Mouse (Mus musculus): ENCODE measurements around the gene Mre11a. TPM values are rescaled to one million over a fixed set of nuclear protein-coding genes. Genes with fewer than 3 reads are reported as not detected.

The Mre11a gene
- polyA plus RNA-seq, 1 experiment: 10.8 TPM

DNA sequence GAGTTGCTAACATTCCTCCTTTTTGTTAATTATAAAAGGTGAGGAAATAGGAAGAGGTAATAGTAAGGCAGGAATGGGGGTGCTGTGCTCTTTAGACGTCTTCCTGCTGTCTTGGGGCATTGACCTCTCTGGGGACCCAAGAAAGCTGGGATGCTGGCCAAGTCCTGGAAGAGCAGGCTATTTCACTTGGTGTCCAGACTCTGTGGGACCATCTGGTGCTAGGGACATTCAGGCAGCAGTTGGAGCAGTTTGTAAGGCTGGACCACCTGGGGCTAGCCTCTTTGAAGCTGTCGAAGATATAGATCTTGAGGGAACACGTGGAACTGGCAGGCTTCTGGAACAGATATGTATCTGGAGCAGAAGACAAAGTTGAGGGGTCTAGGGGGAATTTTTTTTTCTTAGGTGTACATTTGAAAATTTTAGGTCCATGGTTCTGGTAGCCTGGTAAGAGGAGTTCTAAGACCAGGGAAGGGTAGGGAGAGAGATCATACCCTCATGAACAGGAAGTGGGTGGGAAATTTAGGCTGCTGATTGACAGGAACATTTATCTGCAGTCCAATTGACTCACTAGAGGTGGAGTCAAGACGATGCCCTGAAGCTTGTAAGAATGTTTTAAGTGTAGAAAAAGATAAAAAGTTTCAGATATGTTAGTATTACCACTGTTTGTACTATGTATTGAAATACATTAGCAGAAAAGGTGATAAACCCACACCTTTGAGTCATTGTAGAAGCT is 72.6 kb downstream of the Mre11a start:
- TF ChIP-seq POLR2A (IDR thresholded peaks at IDR 0.05; ENCODE audit: borderline replicate concordance, extremely low read depth, insufficient read depth, insufficient read length, poor library complexity, severe bottlenecking) (no peak), CTCF (IDR thresholded peaks at IDR 0.05; ENCODE audit: borderline replicate concordance, extremely low read depth, insufficient read depth, insufficient read length) (no peak)
- no peak for DNase-seq (ENCODE audit: low read depth)

- TF ChIP-seq CTCF (IDR thresholded peaks at IDR 0.05; ENCODE audit: borderline replicate concordance, extremely low read depth, insufficient read depth, insufficient read length) (no peak), POLR2A (IDR thresholded peaks at IDR 0.05; ENCODE audit: borderline replicate concordance, extremely low read depth, insufficient read depth, insufficient read length, poor library complexity, severe bottlenecking) (no peak)
These were observed 73.8 kb downstream of the Mre11a start for GRCm38 (mm10) chr9:14858170-14858706.

GRCm38 (mm10) chr9:14858782-14859181 is 74.3 kb downstream of the Mre11a start:
- TF ChIP-seq POLR2A (IDR thresholded peaks at IDR 0.05; ENCODE audit: borderline replicate concordance, extremely low read depth, insufficient read depth, insufficient read length, poor library complexity, severe bottlenecking) (no peak), CTCF (IDR thresholded peaks at IDR 0.05; ENCODE audit: borderline replicate concordance, extremely low read depth, insufficient read depth, insufficient read length) (no peak)
- DNase-seq (ENCODE audit: low read depth): no peak

More at GRCm38 (mm10) chr9:14858170-14858706, 73.8 kb downstream of the Mre11a start:
- DNase-seq (ENCODE audit: low read depth): no peak

GRCm38 (mm10) chr9:14859868-14860639 is 75.6 kb downstream of the Mre11a start, which contains the start of gene Gpr83:
Gpr83 (plus strand) TSS chr9:14860210.
- DNase-seq (ENCODE audit: low read depth): peak; percentile 82
- TF ChIP-seq POLR2A (IDR thresholded peaks at IDR 0.05; ENCODE audit: borderline replicate concordance, extremely low read depth, insufficient read depth, insufficient read length, poor library complexity, severe bottlenecking) (no peak), CTCF (IDR thresholded peaks at IDR 0.05; ENCODE audit: borderline replicate concordance, extremely low read depth, insufficient read depth, insufficient read length) (no peak)

GRCm38 (mm10) chr9:14863126-14863525 is 78.7 kb downstream of the Mre11a start:
- no peak for TF ChIP-seq CTCF (IDR thresholded peaks at IDR 0.05; ENCODE audit: borderline replicate concordance, extremely low read depth, insufficient read depth, insufficient read length)
- no peak for TF ChIP-seq POLR2A (IDR thresholded peaks at IDR 0.05; ENCODE audit: borderline replicate concordance, extremely low read depth, insufficient read depth, insufficient read length, poor library complexity, severe bottlenecking)
- DNase-seq (ENCODE audit: low read depth): no peak

GRCm38 (mm10) chr9:14864726-14865125 is 80.3 kb downstream of the Mre11a start:
- DNase-seq (ENCODE audit: low read depth): no peak
- TF ChIP-seq POLR2A (IDR thresholded peaks at IDR 0.05; ENCODE audit: borderline replicate concordance, extremely low read depth, insufficient read depth, insufficient read length, poor library complexity, severe bottlenecking): no peak
- no peak for TF ChIP-seq CTCF (IDR thresholded peaks at IDR 0.05; ENCODE audit: borderline replicate concordance, extremely low read depth, insufficient read depth, insufficient read length)

- peak; percentile 67 for DNase-seq (ENCODE audit: low read depth)
- TF ChIP-seq CTCF (IDR thresholded peaks at IDR 0.05; ENCODE audit: borderline replicate concordance, extremely low read depth, insufficient read depth, insufficient read length) (peak; percentile 71; the same call in 1 of the 2 replicates), POLR2A (IDR thresholded peaks at IDR 0.05; ENCODE audit: borderline replicate concordance, extremely low read depth, insufficient read depth, insufficient read length, poor library complexity, severe bottlenecking) (no peak)
These were observed 82.5 kb downstream of the Mre11a start for GRCm38 (mm10) chr9:14866957-14867356.

DNA sequence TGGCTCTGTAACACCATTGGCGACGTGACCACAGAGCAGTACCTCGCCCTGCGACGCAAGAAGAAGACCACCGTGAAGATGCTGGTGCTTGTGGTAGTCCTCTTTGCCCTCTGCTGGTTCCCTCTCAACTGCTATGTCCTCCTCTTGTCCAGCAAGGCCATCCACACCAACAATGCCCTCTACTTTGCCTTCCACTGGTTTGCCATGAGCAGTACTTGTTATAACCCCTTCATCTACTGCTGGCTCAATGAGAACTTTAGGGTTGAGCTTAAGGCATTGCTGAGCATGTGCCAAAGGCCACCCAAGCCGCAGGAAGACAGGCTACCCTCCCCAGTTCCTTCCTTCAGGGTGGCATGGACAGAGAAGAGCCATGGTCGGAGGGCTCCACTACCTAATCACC is 83.9 kb downstream of the Mre11a start:
- TF ChIP-seq POLR2A (IDR thresholded peaks at IDR 0.05; ENCODE audit: borderline replicate concordance, extremely low read depth, insufficient read depth, insufficient read length, poor library complexity, severe bottlenecking): no peak
- no peak for TF ChIP-seq CTCF (IDR thresholded peaks at IDR 0.05; ENCODE audit: borderline replicate concordance, extremely low read depth, insufficient read depth, insufficient read length)
- no peak for DNase-seq (ENCODE audit: low read depth)

- no peak for DNase-seq (ENCODE audit: low read depth)
- TF ChIP-seq POLR2A (IDR thresholded peaks at IDR 0.05; ENCODE audit: borderline replicate concordance, extremely low read depth, insufficient read depth, insufficient read length, poor library complexity, severe bottlenecking): no peak
- no peak for TF ChIP-seq CTCF (IDR thresholded peaks at IDR 0.05; ENCODE audit: borderline replicate concordance, extremely low read depth, insufficient read depth, insufficient read length)
These were observed 85.9 kb downstream of the Mre11a start for GRCm38 (mm10) chr9:14870377-14870776.

DNA sequence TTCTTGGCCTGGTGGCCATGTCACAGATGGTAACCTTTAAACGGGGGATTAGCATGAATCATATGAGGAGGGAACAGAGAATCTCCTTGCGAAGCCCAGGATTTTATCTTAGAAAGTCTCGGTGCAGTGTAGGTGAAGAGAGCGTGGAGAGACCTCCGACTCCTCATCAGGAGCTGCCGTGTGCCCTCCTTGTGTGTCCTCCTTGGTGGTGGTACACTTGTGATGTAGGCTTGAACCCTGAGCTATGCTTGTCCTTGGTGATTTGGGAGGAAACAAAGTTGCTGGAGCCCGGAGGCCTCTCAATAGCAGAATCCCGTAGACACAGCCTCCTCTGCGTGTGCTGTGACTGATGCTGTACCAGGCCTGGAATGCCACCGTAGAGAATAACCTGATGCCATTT is 86.3 kb downstream of the Mre11a start:
- DNase-seq (ENCODE audit: low read depth): no peak
- TF ChIP-seq POLR2A (IDR thresholded peaks at IDR 0.05; ENCODE audit: borderline replicate concordance, extremely low read depth, insufficient read depth, insufficient read length, poor library complexity, severe bottlenecking): no peak
- no peak for TF ChIP-seq CTCF (IDR thresholded peaks at IDR 0.05; ENCODE audit: borderline replicate concordance, extremely low read depth, insufficient read depth, insufficient read length)

DNA sequence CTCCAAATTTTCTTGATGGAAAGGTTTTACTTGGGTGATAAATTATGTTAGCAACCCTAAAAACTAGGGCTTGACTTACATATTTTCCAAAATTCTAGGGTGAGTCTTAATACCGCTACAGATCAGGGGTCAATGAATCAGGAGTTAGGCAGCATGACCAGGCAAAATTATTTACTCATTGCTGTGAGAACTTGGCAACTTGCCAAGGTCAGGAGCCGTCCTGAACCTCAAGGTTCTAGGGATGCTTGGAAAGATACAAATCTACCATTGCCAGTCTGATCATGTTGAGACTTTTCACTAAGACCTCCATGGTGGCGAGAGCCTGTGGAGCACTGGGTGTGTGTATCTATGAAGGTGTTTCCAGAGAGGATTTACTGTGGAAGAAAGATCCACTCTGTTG is 87.1 kb downstream of the Mre11a start:
- peak; percentile 12 for DNase-seq (ENCODE audit: low read depth)
- TF ChIP-seq POLR2A (IDR thresholded peaks at IDR 0.05; ENCODE audit: borderline replicate concordance, extremely low read depth, insufficient read depth, insufficient read length, poor library complexity, severe bottlenecking): no peak
- no peak for TF ChIP-seq CTCF (IDR thresholded peaks at IDR 0.05; ENCODE audit: borderline replicate concordance, extremely low read depth, insufficient read depth, insufficient read length)

All from brain, embryonic 14.5 days (tissue).